Mouse (Mus musculus) ES-Bruce4 (cell line): ENCODE data around the gene Olfr1106.

ENCODE experiments used
- CTCF ChIP-seq: IDR thresholded peaks from one replicate; pipeline ENCODE4 v1.8.1; 2011; ENCODE audit warnings: low read depth, low read length
- POLR2A ChIP-seq: IDR thresholded peaks from one replicate; pipeline ENCODE4 v1.8.1; 2011; ENCODE audit warnings: low read length; ENCODE audit not compliant: insufficient read depth

- TF ChIP-seq CTCF = no peak
- no peak for TF ChIP-seq POLR2A
Measured at GRCm38 (mm10) chr2:87075717-87076116, 23.6 kb upstream of the Olfr1106 start, which contains the start of gene Olfr1107.
